Mouse (Mus musculus) hindbrain, postnatal 0 days (tissue): ENCODE data around the gene Gpalpp1. TPM values are rescaled to one million over a fixed set of nuclear protein-coding genes. Genes with fewer than 3 reads are reported as not detected.
A peak's percentile ranks its signal among the peaks of the same experiment; 100 is the strongest.

Experiments
- ATAC-seq: fragments of 200-750 bp; cut with Nextera tagmentation; 2 replicates; pipeline ENCODE4 v1.8.0; 2017; ENCODE audit warnings: mild to moderate bottlenecking, moderate TSS enrichment, moderate library complexity
- DNase-seq: peaks from one replicate; pipeline ENCODE4 v3.0.0-alpha.2; 2015; ENCODE audit warnings: low spot score
- H3K27ac ChIP-seq: fragments of 300-500 bp; sonication (generic); 2 replicates; pipeline ENCODE4 v1.5.1; 2014; ENCODE audit warnings: mild to moderate bottlenecking
- H3K27me3 ChIP-seq: fragments of 300-500 bp; sonication (generic); 2 replicates; pipeline ENCODE4 v1.6.1; 2014; ENCODE audit warnings: low read length, mixed read lengths; ENCODE audit not compliant: insufficient read depth
- H3K36me3 ChIP-seq: fragments of 300-500 bp; sonication (generic); 2 replicates; pipeline ENCODE4 v1.6.1; 2014; ENCODE audit warnings: low read length, mixed read lengths; ENCODE audit not compliant: insufficient read depth
- H3K4me1 ChIP-seq: fragments of 300-500 bp; sonication (generic); 2 replicates; pipeline ENCODE4 v1.6.1; 2014; ENCODE audit warnings: antibody characterized with exemption, low read length, mixed read lengths; ENCODE audit not compliant: insufficient read depth
- H3K4me2 ChIP-seq: fragments of 300-500 bp; sonication (generic); 2 replicates; pipeline ENCODE4 v1.6.1; 2014; ENCODE audit warnings: low read depth, mild to moderate bottlenecking, low read length, moderate library complexity, mixed read lengths
- H3K4me3 ChIP-seq: fragments of 300-500 bp; sonication (generic); 2 replicates; pipeline ENCODE4 v1.5.1; 2014; ENCODE audit warnings: low read length
- H3K9ac ChIP-seq: fragments of 300-500 bp; sonication (generic); replicated peaks from 2 replicates; pipeline ENCODE4 v1.6.1; 2014; ENCODE audit warnings: mild to moderate bottlenecking, low read length, moderate library complexity, mixed read lengths
- H3K9me3 ChIP-seq: fragments of 300-500 bp; sonication (generic); 2 replicates; pipeline ENCODE4 v1.6.1; 2016; ENCODE audit warnings: low read length, mixed read lengths
- CTCF ChIP-seq: IDR thresholded peaks from 2 replicates; pipeline ENCODE4 v1.5.1; 2016; ENCODE audit warnings: antibody characterized with exemption, control low read depth, low read depth
- WGBS: fragments of 180-500 bp; shearing (Covaris S2); extraction: QIAGEN DNeasy Blood & Tissue Kit; methylation state at CpG from one replicate; pipeline ENCODE4 v1.1.7; 2014; 5-methylcytosine and 5-hydroxymethylcytosine counted together
- polyA plus RNA-seq: library from polyadenylated mRNA; unstranded; fragments of >200 nt; fragmentation: Nextera tagmentation; extraction: Ambion mirVana; gene quantifications from 2 replicates; pipeline ENCODE4 v1.2.1, GENCODE M21; 2015
- total RNA-seq: library from RNA; depleted of rRNA; stranded (reverse); fragments of >200 nt; gene quantifications from 2 replicates; pipeline ENCODE4 v1.2.3, GENCODE M21; 2014; rRNA removed

The Gpalpp1 gene
- total and polyA plus RNA-seq, 2 experiments from 2014 or later, result 8.1 to 14.2 TPM

- Histone ChIP-seq H3K4me1 (no peaks in the 10 kb centered on the region), H3K27ac (no peak overlapping the region), H3K27me3 (no peaks in the 10 kb centered on the region), H3K4me3 (no peak overlapping the region), H3K36me3 (no peaks in the 10 kb centered on the region), H3K9ac (no peak overlapping the region), H3K9me3 (no peaks in the 10 kb centered on the region), H3K4me2 (no peak overlapping the region)
- 51% methylated on average over 1 of the region's 1 CpGs for WGBS
- ATAC-seq (no peak), DNase-seq (no peak)
- TF ChIP-seq CTCF, result no peak
These were observed 43.3 kb downstream of the Gpalpp1 start for GRCm38 (mm10) chr14:76067237-76067636.

GRCm38 (mm10) chr14:76059441-76059840 lies 51.1 kb downstream of the Gpalpp1 start:
- DNase-seq, result peak; percentile 55
- peak; percentile 79 for ATAC-seq

GRCm38 (mm10) chr14:76053726-76054125 lies 56.8 kb downstream of the Gpalpp1 start:
- Histone ChIP-seq H3K9ac (no peak overlapping the region), H3K4me1 (no peaks in the 10 kb centered on the region), H3K9me3 (no peaks in the 10 kb centered on the region), H3K4me3 (no peak overlapping the region), H3K36me3 (no peaks in the 10 kb centered on the region), H3K27me3 (no peaks in the 10 kb centered on the region), H3K27ac (no peak overlapping the region; the same call in 1 of the 2 replicates), H3K4me2 (no peak overlapping the region)
- ATAC-seq (no peak), DNase-seq (peak; percentile 43)
- 44% methylated on average over 11 of the region's 11 CpGs for whole genome bisulfite sequencing
- TF ChIP-seq CTCF, result no peak

More at GRCm38 (mm10) chr14:76059441-76059840, 51.1 kb downstream of the Gpalpp1 start:
- 64% methylated on average over 5 of the region's 5 CpGs for WGBS
- H3K9me3 ChIP-seq, result no peaks in the 10 kb centered on the region
- no peaks in the 10 kb centered on the region for H3K4me1 ChIP-seq
- no peak for TF ChIP-seq CTCF
- no peak overlapping the region for H3K9ac ChIP-seq
- no peaks in the 10 kb centered on the region for H3K27me3 ChIP-seq
- no peak overlapping the region for H3K4me3 ChIP-seq
- H3K36me3 ChIP-seq, result no peaks in the 10 kb centered on the region
- no peak overlapping the region for H3K4me2 ChIP-seq
- H3K27ac ChIP-seq, result no peak overlapping the region

- ATAC-seq (no peak), DNase-seq (no peak)
- H3K27me3 ChIP-seq, result no peaks in the 10 kb centered on the region
- H3K36me3 ChIP-seq, result no peaks in the 10 kb centered on the region
- H3K9me3 ChIP-seq, result no peaks in the 10 kb centered on the region
- H3K4me2 ChIP-seq, result no peak overlapping the region
- H3K4me3 ChIP-seq, result no peak overlapping the region
- no peaks in the 10 kb centered on the region for H3K4me1 ChIP-seq
- no peak overlapping the region for H3K27ac ChIP-seq
- 76% methylated on average over 7 of the region's 7 CpGs for WGBS
- no peak overlapping the region for H3K9ac ChIP-seq
- no peak for TF ChIP-seq CTCF
These were observed 58.6 kb downstream of the Gpalpp1 start for GRCm38 (mm10) chr14:76051966-76052365.

GRCm38 (mm10) chr14:76045767-76046166 lies 64.8 kb downstream of the Gpalpp1 start:
- no peaks in the 10 kb centered on the region for H3K27me3 ChIP-seq
- no peaks in the 10 kb centered on the region for H3K9me3 ChIP-seq
- H3K36me3 ChIP-seq, result no peaks in the 10 kb centered on the region
- no peaks in the 10 kb centered on the region for H3K4me1 ChIP-seq
- H3K9ac ChIP-seq, result no peak overlapping the region
- no peak overlapping the region for H3K4me2 ChIP-seq
- no peak for TF ChIP-seq CTCF
- H3K27ac ChIP-seq, result no peak overlapping the region
- DNase-seq (no peak), ATAC-seq (no peak)
- H3K4me3 ChIP-seq, result no peak overlapping the region
- 64% methylated on average over 1 of the region's 1 CpGs for WGBS

- Histone ChIP-seq H3K4me1 (no peaks in the 10 kb centered on the region), H3K4me2 (no peak overlapping the region), H3K36me3 (no peaks in the 10 kb centered on the region), H3K27me3 (no peaks in the 10 kb centered on the region), H3K9ac (no peak overlapping the region), H3K27ac (no peak overlapping the region), H3K9me3 (no peaks in the 10 kb centered on the region), H3K4me3 (no peak overlapping the region)
- DNase-seq, result no peak
- TF ChIP-seq CTCF, result no peak
- 40% methylated on average over 3 of the region's 3 CpGs for WGBS
- 0 out of 2 replicates have a peak, but pooled peaks have one; percentile 29 for ATAC-seq
These were observed 66.4 kb downstream of the Gpalpp1 start for GRCm38 (mm10) chr14:76044164-76044557.

GRCm38 (mm10) chr14:76043251-76044163 lies 67.1 kb downstream of the Gpalpp1 start:
- H3K4me2 ChIP-seq, result no peak overlapping the region
- H3K36me3 ChIP-seq, result no peaks in the 10 kb centered on the region
- no peaks in the 10 kb centered on the region for H3K27me3 ChIP-seq
- H3K4me3 ChIP-seq, result no peak overlapping the region
- no peak for ATAC-seq
- TF ChIP-seq CTCF, result no peak
- no peak overlapping the region for H3K9ac ChIP-seq
- H3K9me3 ChIP-seq, result no peaks in the 10 kb centered on the region
- WGBS, result 80% methylated on average over 14 of the region's 14 CpGs
- H3K4me1 ChIP-seq, result no peaks in the 10 kb centered on the region
- no peak for DNase-seq
- no peak overlapping the region for H3K27ac ChIP-seq

Other genes starting within 250 kb of the Gpalpp1 start
- 3.8 and 5.0 TPM in 2 replicates for gene Kctd4, start 155.8 kb downstream of the Gpalpp1 start, total RNA-seq
- 6.0 and 7.0 TPM in 2 replicates for gene Kctd4, start 155.8 kb downstream of the Gpalpp1 start, polyA plus RNA-seq
- gene Gtf2f2, start 99.9 kb downstream of the Gpalpp1 start, total RNA-seq, result 14.8 and 18.5 TPM in 2 replicates
- 40.9 and 41.3 TPM in 2 replicates for gene Gtf2f2, start 99.9 kb downstream of the Gpalpp1 start, polyA plus RNA-seq
- 11.3 and 12.0 TPM in 2 replicates for gene Nufip1, start 131 bp upstream of the Gpalpp1 start, total RNA-seq
- 12.5 and 13.5 TPM in 2 replicates for gene Nufip1, start 131 bp upstream of the Gpalpp1 start, polyA plus RNA-seq